Mouse (Mus musculus) limb, embryonic 12.5 days (tissue): ENCODE data around the gene Ctcf. TPM values are rescaled to one million over a fixed set of nuclear protein-coding genes. Genes with fewer than 3 reads are reported as not detected.

Experiments used
- ATAC-seq: fragments of 200-750 bp; cut with Nextera tagmentation; 2 replicates; pipeline ENCODE4 v1.8.0; 2017; ENCODE audit warnings: low read depth, moderate TSS enrichment; ENCODE audit not compliant: insufficient number of reproducible peaks, insufficient read depth, low FRiP score, low TSS enrichment
- H3K27ac ChIP-seq: fragments of 300-500 bp; sonication (generic); 2 replicates; pipeline ENCODE4 v1.5.1; 2016; ENCODE audit warnings: mild to moderate bottlenecking, moderate library complexity
- H3K27me3 ChIP-seq: fragments of 300-500 bp; sonication (generic); 2 replicates; pipeline ENCODE4 v1.6.1; 2016; ENCODE audit warnings: mild to moderate bottlenecking, moderate library complexity
- H3K36me3 ChIP-seq: fragments of 300-500 bp; sonication (generic); 2 replicates; pipeline ENCODE4 v1.6.1; 2016; ENCODE audit warnings: mild to moderate bottlenecking, moderate library complexity
- H3K4me1 ChIP-seq: fragments of 300-500 bp; sonication (generic); replicated peaks from 2 replicates; pipeline ENCODE4 v1.6.1; 2016
- H3K4me2 ChIP-seq: fragments of 300-500 bp; sonication (generic); 2 replicates; pipeline ENCODE4 v1.6.1; 2016; ENCODE audit warnings: mild to moderate bottlenecking, moderate library complexity
- H3K4me3 ChIP-seq: fragments of 300-500 bp; sonication (generic); replicated peaks from 2 replicates; pipeline ENCODE4 v1.5.1; 2016; ENCODE audit warnings: mild to moderate bottlenecking
- H3K9ac ChIP-seq: fragments of 300-500 bp; sonication (generic); replicated peaks from 2 replicates; pipeline ENCODE4 v1.6.1; 2016; ENCODE audit warnings: mild to moderate bottlenecking, moderate library complexity
- H3K9me3 ChIP-seq: fragments of 300-500 bp; sonication (generic); 2 replicates; pipeline ENCODE4 v1.6.1; 2016; ENCODE audit warnings: mild to moderate bottlenecking, moderate library complexity
- WGBS: fragments of 180-500 bp; shearing (Covaris S2); methylation state at CpG from one replicate; pipeline ENCODE4 v1.1.7; 2016; 5-methylcytosine and 5-hydroxymethylcytosine counted together
- polyA plus RNA-seq: library from polyadenylated mRNA; unstranded; fragments of >200 nt; fragmentation: Nextera tagmentation; extraction: Ambion mirVana; gene quantifications from 2 replicates; pipeline ENCODE4 v1.2.1, GENCODE M21; 2016

Ctcf gene
- polyA plus RNA-seq, 1 experiment from 2014 or later, result 160 TPM

- no peaks in the 10 kb centered on the region for H3K9me3 ChIP-seq
- no peak for ATAC-seq
- no peak overlapping the region for H3K4me2 ChIP-seq
- H3K36me3 ChIP-seq, result peaks cover 95% of the 10 kb centered on the region
- no peaks in the 10 kb centered on the region for H3K27me3 ChIP-seq
- H3K9ac ChIP-seq, result no peak overlapping the region
- WGBS, result 80% methylated on average over 1 of the region's 1 CpGs
- H3K27ac ChIP-seq, result no peak overlapping the region
- H3K4me1 ChIP-seq, result no peaks in the 10 kb centered on the region
- H3K4me3 ChIP-seq, result no peak overlapping the region
Observed at GRCm38 (mm10) chr8:105677891-105678290, 41.5 kb downstream of the Ctcf start.

DNA sequence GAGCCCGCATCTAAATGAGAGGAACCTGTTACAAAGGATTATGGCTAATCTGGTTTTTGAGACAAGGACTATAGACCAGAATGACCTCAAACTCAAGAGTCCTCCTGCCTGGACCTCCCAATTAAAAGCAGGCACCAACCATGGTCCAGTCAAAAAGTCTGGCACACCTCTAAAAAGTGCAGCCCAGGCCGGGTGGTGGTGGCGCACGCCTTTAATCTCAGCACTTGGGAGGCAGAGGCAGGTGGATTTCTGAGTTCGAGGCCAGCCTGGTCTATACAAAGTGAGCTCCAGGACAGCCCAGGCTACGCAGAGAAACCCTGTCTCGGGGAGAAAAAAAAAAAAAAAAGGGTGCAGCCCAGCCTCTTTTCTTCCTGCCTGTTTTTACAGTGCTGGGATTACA is 49.0 kb downstream of the Ctcf start:
- H3K4me1 ChIP-seq, result peaks cover 9% of the 10 kb centered on the region
- 76% methylated on average over 7 of the region's 7 CpGs for WGBS
- 0 out of 2 replicates have a peak, but pooled peaks cover 11% of the 10 kb centered on the region for H3K27me3 ChIP-seq
- no peak overlapping the region for H3K9ac ChIP-seq
- no peak overlapping the region for H3K4me3 ChIP-seq
- no peaks in the 10 kb centered on the region for H3K9me3 ChIP-seq
- peak overlapping the region; percentile 48 for H3K4me2 ChIP-seq
- H3K36me3 ChIP-seq, result peaks cover 43% of the 10 kb centered on the region
- ATAC-seq, result no peak
- H3K27ac ChIP-seq, result no peak overlapping the region

DNA sequence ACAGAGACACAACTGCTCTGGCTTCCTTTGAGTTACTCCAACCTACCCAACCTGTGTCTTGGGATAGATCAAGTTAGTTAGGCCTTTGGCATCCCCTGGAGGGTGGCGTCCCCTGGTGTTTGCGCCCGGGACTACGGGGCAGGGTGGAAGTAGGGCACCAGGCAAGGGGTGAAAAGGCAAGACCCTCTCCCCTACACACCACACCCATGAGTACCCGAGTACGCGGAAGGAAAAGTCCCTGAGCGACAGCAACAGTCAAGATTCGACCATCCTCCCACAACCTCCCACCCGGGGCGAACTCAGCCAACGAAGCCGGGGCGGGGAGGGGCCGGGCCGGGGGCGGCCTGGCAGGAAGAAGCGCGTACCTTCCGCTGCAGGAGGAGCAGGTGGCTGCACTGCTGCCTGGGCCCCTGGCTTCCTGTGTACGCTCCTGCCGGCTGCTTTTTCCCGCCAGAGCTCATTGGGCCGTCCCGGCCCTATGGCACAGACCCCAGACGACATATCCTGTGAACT is 49.5 kb downstream of the Ctcf start, which contains the start of gene Carmil2:
Gene Carmil2 (plus strand): TSS at position 479 of the 513 bp plus-strand sequence.
- peaks cover 9% of the 10 kb centered on the region for H3K4me1 ChIP-seq
- peak within 1 kb of the TSS; percentile 45; the same call in 1 of the 2 replicates for H3K27ac ChIP-seq
- no peaks in the 10 kb centered on the region for H3K9me3 ChIP-seq
- H3K9ac ChIP-seq, result no peak within 1 kb of the TSS
- 7% methylated on average over 26 of the region's 26 CpGs for WGBS
- peak within 1 kb of the TSS; percentile 19 for H3K4me3 ChIP-seq
- peaks cover 38% of the 10 kb centered on the region for H3K36me3 ChIP-seq
- H3K27me3 ChIP-seq, result 0 out of 2 replicates have a peak, but pooled peaks cover 11% of the 10 kb centered on the region
- peak; percentile 29; the same call in 1 of the 2 replicates for ATAC-seq
- H3K4me2 ChIP-seq, result peak within 1 kb of the TSS; percentile 48

- Histone ChIP-seq H3K36me3 (peaks cover 31% of the 10 kb centered on the region), H3K4me3 (no peak overlapping the region), H3K4me1 (peaks cover 9% of the 10 kb centered on the region), H3K9ac (no peak overlapping the region), H3K27ac (peak overlapping the region; percentile 45; the same call in 1 of the 2 replicates), H3K9me3 (no peaks in the 10 kb centered on the region), H3K27me3 (0 out of 2 replicates have a peak, but pooled peaks cover 11% of the 10 kb centered on the region), H3K4me2 (peak overlapping the region; percentile 48; the same call in 1 of the 2 replicates)
- WGBS, result 65% methylated on average over 6 of the region's 6 CpGs
- no peak for ATAC-seq
Observed at GRCm38 (mm10) chr8:105686551-105686950, 50.2 kb downstream of the Ctcf start.

DNA sequence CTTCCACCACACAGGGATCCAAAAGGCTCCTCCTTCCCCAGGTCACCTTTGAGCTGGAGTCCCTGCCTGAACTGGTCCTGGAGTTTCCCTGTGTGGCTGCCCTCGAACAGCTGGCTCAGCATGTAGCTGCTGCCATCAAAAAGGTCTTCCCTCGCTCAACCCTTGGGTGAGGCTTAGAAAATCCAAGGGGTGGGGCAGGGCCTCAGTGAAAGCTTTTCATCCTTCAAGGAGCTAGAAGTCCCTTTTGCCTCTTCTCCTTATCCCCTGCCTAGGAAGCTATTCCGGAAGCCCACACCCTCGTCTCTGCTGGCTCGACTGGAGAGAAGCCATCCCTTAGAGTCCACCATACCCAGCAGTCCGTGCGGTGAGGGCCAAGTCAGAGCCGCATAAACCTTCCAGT is 51.1 kb downstream of the Ctcf start:
- Histone ChIP-seq H3K9ac (no peak overlapping the region; the same call in 1 of the 2 replicates), H3K36me3 (peaks cover 21% of the 10 kb centered on the region), H3K27ac (no peak overlapping the region), H3K4me2 (no peak overlapping the region), H3K9me3 (no peaks in the 10 kb centered on the region), H3K4me3 (no peak overlapping the region), H3K27me3 (0 out of 2 replicates have a peak, but pooled peaks cover 11% of the 10 kb centered on the region), H3K4me1 (peaks cover 9% of the 10 kb centered on the region)
- WGBS, result 69% methylated on average over 8 of the region's 8 CpGs
- ATAC-seq, result no peak

GRCm38 (mm10) chr8:105688242-105688752 is 51.9 kb downstream of the Ctcf start:
- Histone ChIP-seq H3K9ac (no peak overlapping the region), H3K27ac (no peak overlapping the region), H3K4me3 (no peak overlapping the region), H3K9me3 (0 out of 2 replicates have a peak, but pooled peaks cover 6% of the 10 kb centered on the region), H3K27me3 (0 out of 2 replicates have a peak, but pooled peaks cover 15% of the 10 kb centered on the region), H3K36me3 (peaks cover 13% of the 10 kb centered on the region), H3K4me1 (peaks cover 9% of the 10 kb centered on the region), H3K4me2 (no peak overlapping the region)
- no peak for ATAC-seq
- WGBS, result 65% methylated on average over 14 of the region's 14 CpGs

DNA sequence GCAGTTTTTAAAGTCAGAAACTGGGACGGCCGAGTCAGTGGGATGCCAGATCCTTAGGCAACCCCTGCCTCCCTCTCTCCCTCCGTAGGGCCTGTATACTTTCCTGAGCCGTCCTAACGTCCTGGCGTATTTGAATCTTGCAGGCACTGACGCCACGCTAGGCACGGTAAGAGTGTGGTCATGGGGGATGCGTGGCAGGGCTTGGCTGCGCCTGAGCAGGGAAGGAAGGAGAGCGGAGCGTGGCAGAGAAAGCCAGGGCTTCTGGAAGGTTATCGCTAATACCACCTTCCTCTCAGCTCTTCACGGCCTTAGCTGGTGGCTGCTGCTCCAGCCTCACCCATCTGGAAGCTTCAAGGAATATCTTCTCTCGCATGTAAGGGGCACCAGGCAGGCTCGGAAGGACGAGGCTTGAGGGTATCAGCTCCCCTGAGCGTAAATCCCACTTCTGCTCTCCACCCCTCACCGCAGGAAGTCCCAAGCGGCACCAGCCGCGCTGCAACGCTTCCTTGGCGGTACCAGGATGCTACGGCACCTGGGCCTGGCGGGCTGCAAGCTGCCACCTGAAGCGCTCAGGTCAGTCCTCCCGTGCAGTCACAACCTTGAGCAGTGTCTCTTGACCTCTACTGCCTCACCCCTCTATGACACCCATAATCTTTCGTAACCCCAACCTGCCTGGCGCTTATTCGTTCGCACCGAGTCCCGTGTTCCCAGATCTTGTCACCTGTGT is 53.1 kb downstream of the Ctcf start:
- H3K9ac ChIP-seq, result no peak overlapping the region
- no peak for ATAC-seq
- WGBS, result 61% methylated on average over 35 of the region's 35 CpGs

DNA sequence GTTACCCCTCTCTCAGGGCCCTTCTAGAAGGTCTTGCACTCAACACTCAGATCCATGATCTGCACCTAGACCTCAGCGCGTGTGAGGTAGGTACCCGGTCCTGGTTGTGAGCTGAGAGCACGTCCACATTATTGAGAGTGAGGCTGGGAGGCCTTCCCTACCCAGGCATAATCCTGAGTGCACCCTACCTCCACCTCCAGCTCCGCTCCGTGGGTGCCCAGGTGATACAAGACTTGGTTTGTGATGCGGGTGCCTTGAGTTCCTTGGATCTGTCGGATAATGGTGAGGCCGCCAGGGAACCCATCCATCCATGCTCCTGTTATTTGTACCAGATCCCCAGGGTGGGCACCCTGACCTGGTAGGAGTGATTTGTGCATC is 53.6 kb downstream of the Ctcf start:
- Histone ChIP-seq H3K9me3 (0 out of 2 replicates have a peak, but pooled peaks cover 6% of the 10 kb centered on the region), H3K4me2 (no peak overlapping the region), H3K9ac (no peak overlapping the region), H3K27me3 (peaks cover 29% of the 10 kb centered on the region), H3K27ac (no peak overlapping the region), H3K36me3 (no peaks in the 10 kb centered on the region), H3K4me1 (peaks cover 23% of the 10 kb centered on the region), H3K4me3 (no peak overlapping the region)
- no peak for ATAC-seq
- whole genome bisulfite sequencing, result 85% methylated on average over 9 of the region's 9 CpGs

More for the DNA sequence above, 53.1 kb downstream of the Ctcf start:
- no peak overlapping the region for H3K4me3 ChIP-seq
- H3K27me3 ChIP-seq, result peaks cover 23% of the 10 kb centered on the region
- H3K4me2 ChIP-seq, result no peak overlapping the region
- H3K27ac ChIP-seq, result no peak overlapping the region
- peaks cover 20% of the 10 kb centered on the region for H3K4me1 ChIP-seq
- H3K9me3 ChIP-seq, result 0 out of 2 replicates have a peak, but pooled peaks cover 6% of the 10 kb centered on the region
- 0 out of 2 replicates have a peak, but pooled peaks cover 3% of the 10 kb centered on the region for H3K36me3 ChIP-seq

GRCm38 (mm10) chr8:105690978-105691377 is 54.6 kb downstream of the Ctcf start:
- no peak for ATAC-seq

DNA sequence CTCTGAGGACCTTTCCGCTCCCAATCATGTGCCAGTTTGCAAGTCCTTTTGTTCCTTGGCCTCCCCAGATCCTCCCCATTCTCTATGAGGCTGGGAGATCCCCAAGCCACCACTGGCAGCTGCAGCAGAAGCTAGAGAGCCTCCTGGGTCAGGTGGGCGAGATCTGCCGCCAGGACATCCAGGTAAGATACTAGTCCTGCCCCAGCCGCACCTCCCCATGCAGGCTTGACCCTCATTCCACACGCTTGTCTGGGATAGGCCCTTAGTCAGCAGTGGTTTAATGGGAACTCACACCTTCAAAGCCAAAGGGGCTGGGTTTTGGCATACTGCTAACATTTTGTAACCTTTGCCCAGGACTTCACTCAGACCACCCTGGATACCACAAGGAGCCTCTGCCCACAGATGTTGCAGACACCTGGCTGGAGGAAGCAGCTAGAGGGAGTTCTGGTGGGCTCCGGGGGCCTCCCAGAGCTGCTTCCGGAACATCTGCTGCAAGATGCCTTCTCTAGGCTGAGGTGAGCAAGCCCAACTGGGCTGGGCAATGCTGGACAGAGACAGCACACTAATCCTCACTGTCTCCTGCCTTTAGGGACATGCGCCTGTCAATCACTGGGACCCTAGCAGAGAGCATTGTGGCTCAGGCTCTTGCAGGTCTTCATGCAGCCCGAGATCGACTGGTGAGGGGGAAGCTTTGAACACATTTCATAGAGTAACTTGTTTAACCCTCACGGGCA is 56.2 kb downstream of the Ctcf start:
- H3K27me3 ChIP-seq, result peaks cover 36% of the 10 kb centered on the region
- peaks cover 14% of the 10 kb centered on the region for H3K4me1 ChIP-seq
- no peak overlapping the region for H3K4me2 ChIP-seq
- peaks cover 11% of the 10 kb centered on the region for H3K36me3 ChIP-seq
- 93% methylated on average over 11 of the region's 11 CpGs for WGBS
- no peak overlapping the region for H3K27ac ChIP-seq
- no peak overlapping the region for H3K9ac ChIP-seq
- no peak for ATAC-seq
- H3K4me3 ChIP-seq, result no peak overlapping the region
- 0 out of 2 replicates have a peak, but pooled peaks cover 6% of the 10 kb centered on the region for H3K9me3 ChIP-seq

More at GRCm38 (mm10) chr8:105690978-105691377, 54.6 kb downstream of the Ctcf start:
- H3K27me3 ChIP-seq, result peaks cover 36% of the 10 kb centered on the region
- peaks cover 18% of the 10 kb centered on the region for H3K4me1 ChIP-seq
- H3K27ac ChIP-seq, result no peak overlapping the region
- no peak overlapping the region for H3K4me2 ChIP-seq
- H3K9me3 ChIP-seq, result 0 out of 2 replicates have a peak, but pooled peaks cover 6% of the 10 kb centered on the region
- no peaks in the 10 kb centered on the region for H3K36me3 ChIP-seq
- no peak overlapping the region for H3K9ac ChIP-seq
- H3K4me3 ChIP-seq, result no peak overlapping the region
- WGBS, result 78% methylated on average over 14 of the region's 14 CpGs
